Mouse (Mus musculus) adrenal gland, postnatal 10 days (tissue): ENCODE data around the gene Foxd3. TPM values are rescaled to one million over a fixed set of nuclear protein-coding genes. Genes with fewer than 3 reads are reported as not detected.
A peak's percentile ranks its signal among the peaks of the same experiment; 100 is the strongest.

ENCODE experiments used
- DNase-seq: peaks from one replicate; pipeline ENCODE4 v3.0.0; 2021; ENCODE audit warnings: mixed read lengths
- microRNA-seq: library from miRNA; unstranded; fragments of <30 nt; microRNA quantifications from one replicate; pipeline ENCODE4 v1.2.0, GENCODE M21; 2021
- total RNA-seq, 2 experiments: library from RNA; stranded (reverse); gene quantifications; 2 replicates each; pipeline ENCODE4 v1.2.3; 2021

Gene Foxd3
- total RNA-seq, 2 experiments from 2014 or later: 2.4 to 3.5 TPM

DNA sequence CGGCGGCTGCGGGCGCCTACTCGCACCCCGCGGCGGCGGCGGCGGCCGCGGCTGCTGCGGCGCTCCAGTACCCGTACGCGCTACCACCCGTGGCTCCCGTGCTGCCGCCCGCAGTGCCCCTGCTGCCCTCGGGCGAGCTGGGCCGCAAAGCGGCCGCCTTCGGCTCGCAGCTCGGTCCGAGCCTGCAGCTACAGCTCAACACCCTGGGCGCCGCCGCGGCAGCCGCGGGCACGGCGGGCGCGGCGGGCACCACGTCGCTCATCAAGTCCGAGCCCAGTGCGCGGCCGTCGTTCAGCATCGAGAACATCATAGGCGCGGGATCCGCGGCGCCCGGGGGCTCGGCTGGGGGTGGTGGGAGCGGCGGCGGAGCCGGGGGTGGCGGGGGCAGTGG lies 1.3 kb downstream of the Foxd3 start:
- no peak for DNase-seq

DNA sequence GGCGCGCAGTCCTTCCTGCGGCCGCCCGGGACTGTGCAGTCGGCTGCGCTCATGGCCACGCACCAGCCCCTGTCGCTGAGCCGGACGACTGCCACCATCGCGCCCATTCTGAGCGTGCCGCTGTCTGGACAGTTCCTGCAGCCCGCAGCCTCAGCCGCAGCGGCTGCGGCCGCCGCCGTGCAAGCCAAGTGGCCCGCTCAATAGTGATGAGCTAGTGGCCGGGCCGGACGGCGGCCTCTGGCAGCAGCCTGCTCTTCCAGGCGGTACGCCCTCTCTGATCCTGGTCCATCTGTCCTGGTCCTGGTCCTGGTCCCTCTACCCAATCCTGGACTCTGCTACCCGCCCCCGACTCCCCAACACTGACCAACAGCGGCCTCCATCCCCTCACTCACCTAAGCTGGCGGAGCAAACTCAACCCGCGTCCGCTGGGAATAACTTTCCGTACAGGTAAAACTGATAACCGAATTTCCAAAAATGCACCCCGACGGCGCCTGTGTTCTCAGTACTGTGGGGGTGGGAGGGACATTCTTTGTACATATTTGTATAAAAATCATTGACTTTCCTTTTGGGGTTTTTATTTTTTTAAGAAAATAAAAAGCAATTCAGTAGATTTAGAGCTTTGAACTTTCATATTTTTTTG lies 1.9 kb downstream of the Foxd3 start:
- no peak for DNase-seq

DNA sequence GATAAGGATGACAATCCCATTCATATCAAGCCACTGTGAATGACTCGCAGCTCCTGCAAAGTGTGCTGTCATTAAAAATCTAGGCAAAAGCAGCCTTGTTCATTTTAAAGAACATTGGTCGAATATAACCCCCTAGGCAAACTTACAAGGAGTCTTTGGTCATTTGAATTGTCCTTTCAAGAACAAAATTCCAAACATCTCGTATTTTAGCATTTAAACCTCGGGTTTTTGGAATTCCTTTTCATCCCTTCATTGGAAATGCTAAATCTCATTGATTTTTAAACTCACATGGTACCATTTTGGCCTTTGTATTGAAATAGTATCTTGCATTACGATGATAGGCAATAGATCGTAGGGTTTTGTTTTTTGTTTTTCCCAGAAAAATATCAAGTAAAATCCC lies 2.8 kb downstream of the Foxd3 start:
- no peak for DNase-seq

DNA sequence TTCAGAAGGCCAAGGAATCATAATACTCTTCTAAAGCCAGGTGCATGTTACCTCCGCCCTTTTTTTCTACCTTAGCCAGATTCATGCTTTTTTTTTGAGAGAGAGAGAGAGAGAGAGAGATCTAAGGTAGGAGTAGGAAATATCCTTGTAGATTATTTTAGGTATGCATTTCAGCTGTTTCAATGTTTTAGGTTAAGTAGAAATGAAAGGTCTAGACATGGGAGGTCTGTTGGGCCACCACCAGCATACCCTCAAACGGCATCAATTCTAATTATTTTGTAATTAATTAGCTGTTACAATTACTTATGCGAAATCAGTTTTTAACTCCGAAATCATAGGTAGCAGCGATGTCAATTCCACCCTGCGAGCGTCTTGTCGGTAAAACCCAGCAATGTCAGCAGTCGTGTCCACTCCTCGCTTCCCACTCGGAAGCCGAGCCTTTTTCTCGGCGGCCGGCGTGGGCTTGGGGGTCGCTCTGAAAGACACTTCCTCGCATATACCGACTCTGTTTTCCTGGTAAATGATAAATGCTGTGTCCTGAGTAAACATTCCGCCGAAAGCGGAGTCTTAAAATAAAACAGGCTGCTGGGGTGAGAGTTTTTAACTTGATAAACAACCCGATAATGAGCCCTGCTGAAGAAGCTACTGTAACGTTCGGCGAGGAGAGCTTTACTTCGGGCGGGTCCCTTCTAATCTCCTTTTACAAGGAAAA lies 3.4 kb downstream of the Foxd3 start:
- no peak for DNase-seq

DNA sequence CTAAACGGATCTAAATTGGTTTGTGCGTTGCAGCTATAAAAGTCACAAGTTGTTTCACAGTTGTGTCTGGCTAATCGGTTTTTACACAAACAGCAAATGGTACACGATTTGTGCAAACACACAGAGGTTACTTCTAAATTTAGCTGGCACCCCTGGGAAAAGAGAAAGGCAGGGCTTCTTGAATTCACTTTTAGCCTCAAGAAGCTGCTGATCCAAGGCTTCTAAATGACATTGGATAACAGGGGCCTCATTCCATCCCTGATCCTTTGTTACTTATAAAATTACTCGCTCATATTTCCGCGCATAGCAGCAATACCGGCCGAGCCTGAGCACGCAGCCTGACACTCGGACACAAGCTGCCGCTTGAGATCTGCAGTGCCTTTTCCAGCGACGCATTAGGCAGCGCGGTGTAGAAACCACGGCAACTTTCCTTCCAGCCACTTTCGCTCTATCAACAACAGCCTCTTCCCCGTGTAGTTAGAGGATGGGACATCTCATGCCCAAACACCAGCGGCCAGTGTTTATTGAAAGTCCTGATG lies 4.0 kb downstream of the Foxd3 start:
- DNase-seq: no peak

DNA sequence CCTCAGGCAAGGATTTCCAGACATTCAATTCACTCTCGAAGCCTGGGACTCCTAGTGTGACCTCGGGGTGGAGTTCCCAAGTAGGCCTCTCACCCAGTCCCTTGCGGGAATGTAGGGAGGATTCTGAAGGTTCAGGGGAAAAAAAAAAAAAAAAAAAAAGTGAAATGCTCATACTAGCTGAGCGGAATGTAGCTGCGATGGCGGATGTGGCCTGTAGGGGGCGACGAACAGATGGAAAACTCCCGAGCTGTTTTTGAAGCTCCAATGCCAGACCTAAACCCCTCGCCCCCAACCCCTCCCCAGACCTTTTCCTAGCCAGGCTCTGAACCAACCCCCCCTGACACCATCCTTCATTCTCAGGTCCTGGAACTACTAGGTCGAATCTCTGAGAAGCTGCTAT lies 4.9 kb downstream of the Foxd3 start:
- peak; percentile 75 for DNase-seq

DNA sequence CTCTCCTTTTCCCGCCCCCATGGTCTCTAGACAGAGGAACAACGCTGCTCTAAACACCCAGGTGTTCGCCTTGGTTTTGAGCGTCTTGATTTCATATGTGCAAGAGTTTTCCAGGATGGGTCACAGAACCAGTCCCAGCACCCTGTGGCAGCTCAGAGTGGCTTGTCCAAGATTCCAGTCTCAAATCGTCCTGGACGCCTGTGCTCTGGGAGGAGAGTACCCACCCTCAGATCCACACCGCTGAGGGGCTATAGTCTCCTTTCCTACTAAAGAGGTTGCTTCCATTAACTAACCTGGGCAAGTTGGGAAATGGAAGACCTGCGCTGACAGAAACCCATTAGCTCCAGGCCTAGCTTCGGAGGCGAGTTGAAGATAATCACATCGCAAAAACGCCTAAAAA lies 5.9 kb downstream of the Foxd3 start:
- DNase-seq: no peak

DNA sequence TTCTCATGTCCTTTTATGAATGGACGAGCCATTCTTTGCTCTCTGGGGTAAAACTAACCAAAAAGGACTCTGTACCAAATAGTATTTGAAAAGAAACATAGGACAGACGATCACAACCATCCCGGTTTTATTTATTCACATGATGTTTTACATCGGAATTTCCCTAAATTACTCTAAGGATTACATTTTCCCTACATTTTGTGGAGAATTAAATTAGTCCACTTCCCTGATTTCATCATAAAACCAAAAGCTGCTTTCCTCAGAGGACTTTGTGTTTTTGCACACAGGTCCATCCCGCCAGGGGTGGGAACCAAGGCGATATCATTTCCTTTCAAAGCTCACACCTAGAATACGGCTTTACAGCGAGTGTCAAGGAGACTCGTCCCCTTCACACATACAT lies 6.3 kb downstream of the Foxd3 start:
- DNase-seq: no peak

DNA sequence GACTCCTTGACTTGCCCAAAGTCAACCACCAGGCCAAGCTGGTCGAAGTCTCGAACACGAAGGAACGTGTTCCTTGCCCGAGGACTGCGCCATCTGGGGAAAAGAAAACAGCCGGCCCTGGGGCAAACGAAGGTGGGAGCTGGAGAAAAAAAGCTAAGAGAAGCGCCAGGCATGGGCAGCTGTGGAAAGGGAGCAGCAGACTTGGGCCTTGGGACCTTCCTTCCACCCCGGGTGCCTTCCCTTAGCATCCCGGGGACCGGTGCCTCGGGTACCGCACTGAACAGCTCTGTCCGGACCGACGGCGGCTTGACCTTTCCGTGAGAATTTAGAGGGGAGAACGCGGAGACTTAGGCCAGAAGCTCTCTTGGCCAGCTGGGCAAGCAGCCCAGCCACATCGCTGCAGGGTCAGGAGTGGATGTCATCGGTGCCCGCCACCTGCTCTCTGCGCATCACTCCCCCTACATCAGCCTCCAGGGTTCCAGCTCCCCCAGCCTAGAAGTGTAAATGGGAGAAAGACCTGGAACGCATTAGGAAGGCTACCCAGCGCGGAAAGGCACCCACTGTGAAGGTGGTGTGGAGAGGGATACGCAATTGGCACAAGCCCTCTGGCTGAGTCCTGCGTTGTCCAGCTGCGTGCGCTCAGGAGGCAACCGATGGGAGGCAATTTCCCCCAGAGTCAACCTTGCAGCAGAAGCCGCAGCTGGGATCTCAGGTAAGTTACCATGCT lies 6.9 kb downstream of the Foxd3 start:
- no peak for DNase-seq

DNA sequence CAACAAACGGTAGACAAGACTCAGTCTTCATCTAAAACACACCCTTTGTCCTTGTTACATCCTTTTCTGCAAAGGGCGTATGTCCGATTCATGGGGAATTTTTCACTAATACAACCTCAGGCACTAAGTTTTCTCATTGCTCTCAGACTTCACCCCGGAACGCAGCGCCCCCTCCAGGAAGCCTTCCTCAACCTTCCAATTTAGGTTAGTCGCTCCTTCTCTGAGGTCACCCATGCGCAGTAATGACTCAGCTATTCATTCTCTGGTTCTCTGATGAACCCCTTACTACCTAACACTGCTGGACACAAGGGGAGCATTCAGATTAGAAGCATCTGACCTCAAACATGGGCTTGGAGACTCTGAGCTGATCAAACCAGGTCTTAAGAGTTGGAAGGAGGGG lies 7.6 kb downstream of the Foxd3 start:
- no peak for DNase-seq

DNA sequence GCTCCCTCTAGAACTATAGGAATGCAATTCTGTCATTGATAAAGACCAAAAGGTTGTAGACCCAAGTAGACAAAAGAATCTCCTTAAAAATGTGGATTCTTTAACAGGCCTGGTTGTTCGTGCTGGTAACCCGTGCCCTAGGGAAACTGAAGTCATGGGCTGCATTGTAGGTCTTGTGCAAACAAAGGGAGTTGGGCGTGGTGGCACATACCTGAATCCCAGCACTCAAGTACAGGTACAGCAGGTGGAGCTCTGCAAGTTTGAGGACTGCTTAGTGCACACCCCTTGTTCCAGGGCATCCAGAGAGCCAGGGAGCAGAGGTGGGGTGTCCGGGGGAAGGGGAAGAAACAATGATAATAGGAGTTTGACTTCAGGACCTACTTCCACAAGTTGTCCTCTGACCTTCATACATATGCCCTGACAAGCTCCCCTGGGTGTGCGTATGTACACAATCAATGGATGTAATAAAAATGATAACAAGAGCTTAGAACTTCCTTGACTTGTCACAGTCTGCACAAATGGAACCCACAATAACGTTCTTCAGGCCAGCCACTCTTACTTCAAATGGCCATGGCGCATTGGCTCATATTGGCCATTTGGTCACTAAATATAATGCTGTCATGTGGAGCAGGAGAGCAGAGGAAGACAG lies 14.2 kb downstream of the Foxd3 start:
- no peak for DNase-seq

DNA sequence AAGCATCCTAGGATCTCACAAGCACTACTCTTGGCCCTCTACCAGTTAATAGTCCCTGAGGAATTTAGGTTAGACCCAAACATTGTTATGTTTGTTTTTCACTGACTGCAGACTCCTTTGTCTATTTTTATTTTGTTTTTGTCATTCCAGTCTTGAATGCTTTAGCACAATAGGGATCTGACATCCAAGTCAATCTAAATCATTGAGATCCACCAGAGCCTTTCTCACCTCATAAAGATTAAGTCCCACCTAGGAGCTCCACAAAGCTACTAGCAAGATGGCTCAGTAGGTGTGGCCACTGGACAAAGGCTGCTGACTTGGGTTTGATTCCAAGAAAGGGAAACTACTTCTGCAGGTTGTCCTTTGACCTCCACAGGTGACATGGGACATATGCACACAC lies 19.1 kb downstream of the Foxd3 start:
- no peak for DNase-seq

DNA sequence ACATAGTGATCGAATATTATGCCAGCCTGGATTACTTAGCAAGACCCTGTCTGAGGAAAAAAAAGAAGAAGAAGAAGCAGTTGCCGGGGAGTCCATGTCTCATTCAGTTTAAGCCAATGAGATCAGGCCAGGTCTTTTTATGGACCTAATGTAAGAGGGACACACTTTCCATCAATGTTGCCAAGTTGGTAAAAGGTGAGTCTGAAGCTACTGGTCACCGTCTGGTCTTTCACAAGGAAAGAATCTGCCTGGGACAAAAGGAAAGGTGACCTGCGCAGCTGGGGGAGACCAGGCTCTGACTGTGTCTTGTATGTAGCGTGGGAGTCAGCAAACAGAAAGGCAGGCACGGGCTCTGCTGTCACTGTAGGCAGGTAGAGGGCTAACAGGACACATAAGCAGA lies 27.8 kb downstream of the Foxd3 start:
- DNase-seq: no peak

DNA sequence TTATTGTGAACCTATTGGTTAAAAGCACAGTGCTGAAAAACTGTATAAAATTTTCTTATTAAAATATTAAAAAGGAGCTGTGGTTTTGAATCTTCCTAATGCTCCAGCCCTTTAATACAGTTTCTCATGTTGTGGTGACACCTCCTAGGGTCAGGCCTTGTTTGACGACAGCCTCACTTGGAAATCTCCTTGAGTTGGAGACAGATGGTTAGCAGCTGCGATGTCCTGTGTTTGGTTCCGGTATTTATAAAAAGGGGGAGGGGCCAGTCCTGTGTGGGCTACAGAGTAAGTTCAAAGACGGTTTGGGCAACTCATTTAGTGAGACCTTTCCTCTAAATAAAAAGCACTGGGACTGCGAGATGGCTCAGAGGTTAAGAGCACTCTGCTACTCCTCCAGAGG lies 30.2 kb downstream of the Foxd3 start:
- DNase-seq: no peak

Small RNA genes within 50 kb of the gene (microRNA-seq; reads per million reads assigned to microRNA genes)
- gene Gm23366: not detected

Other genes starting within 250 kb of the Foxd3 start
- 10 to 100 TPM in 1 of 2 experiments, 1 to 10 TPM in 1; 9.8 to 11.8 TPM for gene Alg6, start 59.4 kb downstream of the Foxd3 start, total RNA-seq
- 10 to 100 TPM in 1 of 2 experiments, 1 to 10 TPM in 1; 6.5 to 10.7 TPM for gene Efcab7, start 172.9 kb downstream of the Foxd3 start, total RNA-seq